8 mouse cellular contexts compared by ENCODE assay signal in genomic region chr3:108185460-108186097, GRCm38 (mm10). TPM values are rescaled to one million over a fixed set of nuclear protein-coding genes. Genes with fewer than 3 reads are reported as not detected.
DNase-seq lines count a peak whose midpoint lies in the region; ATAC-seq and TF ChIP-seq lines count a peak whose summit lies in the region.

No protein-coding gene starts in this region.

- H3K27me3 ChIP-seq in lung, embryonic 14.5 days (ENCODE audit: insufficient read depth, low read length), result peaks cover 21% of the 10 kb centered on the region
- peaks cover 58% of the 10 kb centered on the region for H3K27me3 ChIP-seq in embryonic facial prominence, embryonic 10.5 days (replicated peaks; ENCODE audit: low read depth, poor library complexity, severe bottlenecking)
- H3K27me3 ChIP-seq in intestine, embryonic 14.5 days (replicated peaks; ENCODE audit: control insufficient read depth, insufficient read depth, low read length), result 0 out of 2 replicates have a peak, but pooled peaks cover 4% of the 10 kb centered on the region
- H3K27me3 ChIP-seq in neural tube, embryonic 13.5 days, result peaks cover 6% of the 10 kb centered on the region; the same call in 1 of the 2 replicates

- peak overlapping the region; percentile 59 for H3K9ac ChIP-seq in lung, embryonic 14.5 days
- peak overlapping the region; percentile 58; the same call in 1 of the 2 replicates for H3K9ac ChIP-seq in intestine, embryonic 14.5 days (ENCODE audit: low read length)
- H3K9ac ChIP-seq in neural tube, embryonic 13.5 days, result peak overlapping the region; percentile 91

- intact Hi-C loops in left cerebral cortex, postnatal 25 days (cut with DNase I), result no loop called here

- DNase-seq in lung, embryonic 14.5 days, result peak; percentile 50
- no peak for DNase-seq in lung, postnatal 25 days (ENCODE audit: low spot score)
- DNase-seq in embryonic facial prominence, embryonic 10.5 days (ENCODE audit: low spot score), result no peak
- peak; percentile 60 for DNase-seq in intestine, embryonic 14.5 days (ENCODE audit: low spot score)
- DNase-seq in right cerebral cortex, postnatal 14 days, result no peak
- no peak for DNase-seq in left cerebral cortex, postnatal 25 days (ENCODE audit: low spot score in 2 of 2)

- H3K4me3 ChIP-seq in lung, embryonic 14.5 days (ENCODE audit: low read depth, low read length), result peak overlapping the region; percentile 61
- H3K4me3 ChIP-seq in embryonic facial prominence, embryonic 10.5 days, result peak overlapping the region; percentile 85
- peak overlapping the region; percentile 65 for H3K4me3 ChIP-seq in intestine, embryonic 14.5 days (ENCODE audit: low read depth, low read length)
- H3K4me3 ChIP-seq in neural tube, embryonic 13.5 days, result peak overlapping the region; percentile 80

- WGBS in lung, embryonic 14.5 days, result 2% methylated on average over 16 of the region's 16 CpGs
- WGBS in embryonic facial prominence, embryonic 10.5 days, result 3% methylated on average over 16 of the region's 16 CpGs
- 2% methylated on average over 16 of the region's 16 CpGs for WGBS in intestine, embryonic 14.5 days
- 3% methylated on average over 16 of the region's 16 CpGs for WGBS in neural tube, embryonic 13.5 days

- TF ChIP-seq CTCF in lung, embryonic 14.5 days (IDR thresholded peaks at IDR 0.05; ENCODE audit: low read depth), result no peak

- H3K36me3 ChIP-seq in lung, embryonic 14.5 days (ENCODE audit: insufficient read depth), result no peaks in the 10 kb centered on the region
- 0 out of 2 replicates have a peak, but pooled peaks cover 10% of the 10 kb centered on the region for H3K36me3 ChIP-seq in embryonic facial prominence, embryonic 10.5 days (replicated peaks)
- no peaks in the 10 kb centered on the region for H3K36me3 ChIP-seq in intestine, embryonic 14.5 days (ENCODE audit: control insufficient read depth, insufficient read depth, low read length)
- peaks cover 14% of the 10 kb centered on the region for H3K36me3 ChIP-seq in neural tube, embryonic 13.5 days

- H3K4me2 ChIP-seq in lung, embryonic 14.5 days, result peak overlapping the region; percentile 95
- peak overlapping the region; percentile 63 for H3K4me2 ChIP-seq in intestine, embryonic 14.5 days (ENCODE audit: low read length)
- peak overlapping the region; percentile 90 for H3K4me2 ChIP-seq in neural tube, embryonic 13.5 days

- peaks cover 2% of the 10 kb centered on the region; the same call in 1 of the 2 replicates for H3K4me1 ChIP-seq in lung, embryonic 14.5 days (ENCODE audit: insufficient read depth)
- peaks cover 33% of the 10 kb centered on the region for H3K4me1 ChIP-seq in embryonic facial prominence, embryonic 10.5 days
- H3K4me1 ChIP-seq in intestine, embryonic 14.5 days (replicated peaks; ENCODE audit: control insufficient read depth, insufficient read depth, low read length), result peaks cover 22% of the 10 kb centered on the region; the same call in 1 of the 2 replicates
- H3K4me1 ChIP-seq in neural tube, embryonic 13.5 days (replicated peaks), result peaks cover 51% of the 10 kb centered on the region

- no peak for ATAC-seq in lung, embryonic 14.5 days (ENCODE audit: insufficient read depth)
- no peak for ATAC-seq in intestine, embryonic 14.5 days (replicated peaks; ENCODE audit: low FRiP score, low TSS enrichment, low read depth)
- ATAC-seq in neural tube, embryonic 13.5 days (ENCODE audit: low read depth), result no peak
- ATAC-seq in frontal cortex, adult (ENCODE audit: low TSS enrichment), result no peak

- no peak overlapping the region for H3K27ac ChIP-seq in lung, embryonic 14.5 days (ENCODE audit: low read depth)
- no peak overlapping the region; the same call in 1 of the 2 replicates for H3K27ac ChIP-seq in embryonic facial prominence, embryonic 10.5 days (replicated peaks)
- no peak overlapping the region for H3K27ac ChIP-seq in intestine, embryonic 14.5 days (ENCODE audit: low read depth)
- peak overlapping the region; percentile 81 for H3K27ac ChIP-seq in neural tube, embryonic 13.5 days (replicated peaks)

- H3K9me3 ChIP-seq in lung, embryonic 14.5 days (ENCODE audit: low read depth, low read length), result no peaks in the 10 kb centered on the region
- no peaks in the 10 kb centered on the region for H3K9me3 ChIP-seq in embryonic facial prominence, embryonic 10.5 days
- H3K9me3 ChIP-seq in intestine, embryonic 14.5 days (ENCODE audit: control insufficient read depth, low read length), result no peaks in the 10 kb centered on the region
- H3K9me3 ChIP-seq in neural tube, embryonic 13.5 days, result no peaks in the 10 kb centered on the region

RNA-seq across cellular contexts. Expression of gene Amigo1, which starts 0.6 kb away (rescaled TPM):
- polyA plus RNA-seq in lung, embryonic 14.5 days (2014; fragmentation: Nextera tagmentation; extraction: Ambion mirVana), result 2.1 TPM in 2 replicates
- 4.0 and 4.3 TPM in 2 replicates for polyA plus RNA-seq in embryonic facial prominence, embryonic 10.5 days (2016; fragmentation: Nextera tagmentation; extraction: Ambion mirVana)
- polyA plus RNA-seq in intestine, embryonic 14.5 days (2014; fragmentation: Nextera tagmentation; extraction: Ambion mirVana), result 3.0 and 3.5 TPM in 2 replicates
- 16.6 and 21.9 TPM in 2 replicates for polyA plus RNA-seq in neural tube, embryonic 13.5 days (2015; fragmentation: Nextera tagmentation; extraction: Ambion mirVana)
- 10 to 100 TPM; 68.7 to 72.9 TPM for total RNA-seq in left cerebral cortex, postnatal 25 days (2021)

RNA-seq across cellular contexts. Expression of gene Cyb561d1, which starts 15.4 kb away (rescaled TPM):
- polyA plus RNA-seq in lung, embryonic 14.5 days (2014; fragmentation: Nextera tagmentation; extraction: Ambion mirVana), result 2.0 TPM in 2 replicates
- polyA plus RNA-seq in embryonic facial prominence, embryonic 10.5 days (2016; fragmentation: Nextera tagmentation; extraction: Ambion mirVana), result 3.1 and 3.4 TPM in 2 replicates
- polyA plus RNA-seq in intestine, embryonic 14.5 days (2014; fragmentation: Nextera tagmentation; extraction: Ambion mirVana), result 2.3 and 2.6 TPM in 2 replicates
- 3.9 and 4.3 TPM in 2 replicates for polyA plus RNA-seq in neural tube, embryonic 13.5 days (2015; fragmentation: Nextera tagmentation; extraction: Ambion mirVana)
- 10 to 100 TPM; 17.4 to 17.9 TPM for total RNA-seq in left cerebral cortex, postnatal 25 days (2021)

RNA-seq across cellular contexts. Expression of gene Atxn7l2, which starts 25.2 kb away (rescaled TPM):
- polyA plus RNA-seq in lung, embryonic 14.5 days (2014; fragmentation: Nextera tagmentation; extraction: Ambion mirVana), result 14.0 and 18.1 TPM in 2 replicates
- 23.9 and 25.8 TPM in 2 replicates for polyA plus RNA-seq in embryonic facial prominence, embryonic 10.5 days (2016; fragmentation: Nextera tagmentation; extraction: Ambion mirVana)
- polyA plus RNA-seq in intestine, embryonic 14.5 days (2014; fragmentation: Nextera tagmentation; extraction: Ambion mirVana), result 15.3 and 15.5 TPM in 2 replicates
- 24.5 and 26.0 TPM in 2 replicates for polyA plus RNA-seq in neural tube, embryonic 13.5 days (2015; fragmentation: Nextera tagmentation; extraction: Ambion mirVana)
- 10 to 100 TPM; 24.0 to 24.2 TPM for total RNA-seq in left cerebral cortex, postnatal 25 days (2021)

RNA-seq across cellular contexts. Expression of gene Gpr61, which starts 30.9 kb away (rescaled TPM):
- 0.11 TPM in 1 of 2 replicates, not detected in the other for polyA plus RNA-seq in lung, embryonic 14.5 days (2014; fragmentation: Nextera tagmentation; extraction: Ambion mirVana)
- 0.30 and 0.36 TPM in 2 replicates for polyA plus RNA-seq in embryonic facial prominence, embryonic 10.5 days (2016; fragmentation: Nextera tagmentation; extraction: Ambion mirVana)
- 0.04 and 0.26 TPM in 2 replicates for polyA plus RNA-seq in intestine, embryonic 14.5 days (2014; fragmentation: Nextera tagmentation; extraction: Ambion mirVana)
- polyA plus RNA-seq in neural tube, embryonic 13.5 days (2015; fragmentation: Nextera tagmentation; extraction: Ambion mirVana), result 3.3 and 4.2 TPM in 2 replicates
- 10 to 100 TPM; 18.1 to 19.4 TPM for total RNA-seq in left cerebral cortex, postnatal 25 days (2021)

RNA-seq across cellular contexts. Expression of gene Gnai3, which starts 39.6 kb away (rescaled TPM):
- 172 and 178 TPM in 2 replicates for polyA plus RNA-seq in lung, embryonic 14.5 days (2014; fragmentation: Nextera tagmentation; extraction: Ambion mirVana)
- polyA plus RNA-seq in embryonic facial prominence, embryonic 10.5 days (2016; fragmentation: Nextera tagmentation; extraction: Ambion mirVana), result 194 and 195 TPM in 2 replicates
- polyA plus RNA-seq in intestine, embryonic 14.5 days (2014; fragmentation: Nextera tagmentation; extraction: Ambion mirVana), result 171 and 182 TPM in 2 replicates
- 151 and 164 TPM in 2 replicates for polyA plus RNA-seq in neural tube, embryonic 13.5 days (2015; fragmentation: Nextera tagmentation; extraction: Ambion mirVana)
- total RNA-seq in left cerebral cortex, postnatal 25 days (2021), result 10 to 100 TPM; 25.6 to 27.7 TPM

Comparison
In these comparisons a context has a peak if more than half of its experiments do, and no peak if none do; other contexts are left out.
1. DNase-seq: peak in lung, embryonic 14.5 days (single experiment) and intestine, embryonic 14.5 days (single experiment); none in lung, postnatal 25 days (single experiment), embryonic facial prominence, embryonic 10.5 days (single experiment), right cerebral cortex, postnatal 14 days (single experiment) and left cerebral cortex, postnatal 25 days (0 of 2).
2. Peak in every context shown above with its lines, with median percentiles within 50 percentile points of each other: H3K4me2 ChIP-seq, H3K4me3 ChIP-seq and H3K9ac ChIP-seq.